Mouse (Mus musculus) gastrocnemius, postnatal 25 days (tissue): ENCODE measurements around the gene Mlh3. TPM values are rescaled to one million over a fixed set of nuclear protein-coding genes. Genes with fewer than 3 reads are reported as not detected.

Experiments used
- DNase-seq: peaks from one replicate; pipeline ENCODE4 v3.0.0; 2022
- total RNA-seq, 2 experiments: library from RNA; stranded (reverse); gene quantifications; 1 replicate in 1 of 2; 2 replicates in 1 of 2; pipeline ENCODE4 v1.2.3; 2021

The Mlh3 gene
- total RNA-seq, 2 experiments from 2014 or later, result 6.3 to 7.3 TPM

GRCm38 (mm10) chr12:85280845-85281651 lies 10.6 kb upstream of the Mlh3 start:
- no peak for DNase-seq

GRCm38 (mm10) chr12:85280105-85280844 lies 9.9 kb upstream of the Mlh3 start:
- peak; percentile 94 for DNase-seq

- no peak for DNase-seq
Measured at GRCm38 (mm10) chr12:85279396-85280080, 9.1 kb upstream of the Mlh3 start.

GRCm38 (mm10) chr12:85278919-85279318 lies 8.5 kb upstream of the Mlh3 start:
- no peak for DNase-seq

GRCm38 (mm10) chr12:85276273-85276672 lies 5.9 kb upstream of the Mlh3 start:
- no peak for DNase-seq

- no peak for DNase-seq
Measured at GRCm38 (mm10) chr12:85273508-85273907, 3.1 kb upstream of the Mlh3 start.

- no peak for DNase-seq
Measured at GRCm38 (mm10) chr12:85271843-85272206, 1.4 kb upstream of the Mlh3 start.

- DNase-seq, result no peak
Measured at GRCm38 (mm10) chr12:85271132-85271842, 888 bp upstream of the Mlh3 start.

GRCm38 (mm10) chr12:85269821-85270220 lies 578 bp downstream of the Mlh3 start:
- no peak for DNase-seq

GRCm38 (mm10) chr12:85266248-85266647 lies 4.2 kb downstream of the Mlh3 start:
- no peak for DNase-seq

- no peak for DNase-seq
Measured at GRCm38 (mm10) chr12:85264940-85265339, 5.5 kb downstream of the Mlh3 start.

GRCm38 (mm10) chr12:85264531-85264930 lies 5.9 kb downstream of the Mlh3 start:
- DNase-seq, result no peak

- no peak for DNase-seq
Measured at GRCm38 (mm10) chr12:85263190-85263589, 7.2 kb downstream of the Mlh3 start.

- DNase-seq, result no peak
Measured at GRCm38 (mm10) chr12:85262489-85262888, 7.9 kb downstream of the Mlh3 start.

GRCm38 (mm10) chr12:85257008-85257639 lies 13.3 kb downstream of the Mlh3 start:
- no peak for DNase-seq

- no peak for DNase-seq
Measured at GRCm38 (mm10) chr12:85256074-85256751, 14.2 kb downstream of the Mlh3 start.

GRCm38 (mm10) chr12:85252083-85252482 lies 18.3 kb downstream of the Mlh3 start:
- no peak for DNase-seq

GRCm38 (mm10) chr12:85237553-85237952 lies 32.8 kb downstream of the Mlh3 start:
- DNase-seq, result no peak

- DNase-seq, result no peak
Measured at GRCm38 (mm10) chr12:85233376-85234358, 36.7 kb downstream of the Mlh3 start.
